Mouse (Mus musculus) T-cell, adult 2 months (primary cell): ENCODE results near the gene Farsa.
A peak's percentile ranks its signal among the peaks of the same experiment; 100 is the strongest.
"Not testable (repeated sequence)": the region's sequence is repeated elsewhere in the genome, so short reads cannot be mapped to it uniquely, and the experiment has no call there.

Experiments
- DNase-seq: peaks from one replicate; pipeline ENCODE4 v3.0.0; 2022; ENCODE audit warnings: low spot score

The Farsa gene

GRCm38 (mm10) chr8:84874339-84874738 is 17.6 kb downstream of the Farsa start:
- no peak for DNase-seq

- DNase-seq: no peak
Observed at GRCm38 (mm10) chr8:84877297-84878035, 20.7 kb downstream of the Farsa start.

DNA sequence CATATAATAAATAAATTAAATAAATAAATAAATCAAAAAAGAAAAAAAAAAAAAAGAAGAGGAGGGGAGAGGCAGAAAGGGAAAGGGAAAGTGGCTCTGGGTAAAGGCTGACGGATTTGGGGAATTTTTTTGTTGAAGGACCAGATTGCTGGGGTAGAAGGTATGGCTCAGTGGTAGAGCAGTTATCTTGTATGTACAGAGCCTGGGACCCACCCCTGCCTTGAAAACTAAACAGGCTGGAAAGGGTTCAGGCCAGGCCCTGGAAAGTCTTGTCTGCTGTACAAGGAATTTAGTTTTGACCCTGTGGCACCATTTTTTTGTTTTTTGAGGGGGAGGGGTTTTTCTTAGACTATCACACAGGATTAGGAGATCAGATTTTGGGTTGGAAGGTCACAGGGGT is 22.1 kb downstream of the Farsa start:
- DNase-seq: no peak

- DNase-seq: no peak
Observed at GRCm38 (mm10) chr8:84884728-84885127, 27.9 kb downstream of the Farsa start.

GRCm38 (mm10) chr8:84888280-84888679 is 31.5 kb downstream of the Farsa start:
- DNase-seq: no peak

DNA sequence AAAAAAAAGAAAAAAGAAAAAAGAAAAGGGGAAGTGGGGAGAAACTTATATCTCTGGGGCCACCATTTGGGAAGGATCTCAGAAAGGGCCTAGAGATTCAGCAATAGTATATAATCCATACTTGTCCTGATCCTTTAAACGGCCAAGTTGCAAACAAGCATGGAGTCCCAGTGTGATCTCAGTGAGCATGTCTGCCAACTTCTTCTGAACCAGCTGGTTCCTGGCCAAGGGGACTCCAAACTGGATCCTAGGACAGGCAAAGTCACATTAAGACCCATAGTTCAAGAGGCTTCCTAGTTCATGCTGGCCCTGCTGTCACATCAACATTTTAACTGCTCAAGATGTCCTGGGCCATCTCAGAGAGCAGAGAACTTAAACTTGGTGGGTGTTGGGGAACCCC is 32.4 kb downstream of the Farsa start:
- DNase-seq: no peak

DNA sequence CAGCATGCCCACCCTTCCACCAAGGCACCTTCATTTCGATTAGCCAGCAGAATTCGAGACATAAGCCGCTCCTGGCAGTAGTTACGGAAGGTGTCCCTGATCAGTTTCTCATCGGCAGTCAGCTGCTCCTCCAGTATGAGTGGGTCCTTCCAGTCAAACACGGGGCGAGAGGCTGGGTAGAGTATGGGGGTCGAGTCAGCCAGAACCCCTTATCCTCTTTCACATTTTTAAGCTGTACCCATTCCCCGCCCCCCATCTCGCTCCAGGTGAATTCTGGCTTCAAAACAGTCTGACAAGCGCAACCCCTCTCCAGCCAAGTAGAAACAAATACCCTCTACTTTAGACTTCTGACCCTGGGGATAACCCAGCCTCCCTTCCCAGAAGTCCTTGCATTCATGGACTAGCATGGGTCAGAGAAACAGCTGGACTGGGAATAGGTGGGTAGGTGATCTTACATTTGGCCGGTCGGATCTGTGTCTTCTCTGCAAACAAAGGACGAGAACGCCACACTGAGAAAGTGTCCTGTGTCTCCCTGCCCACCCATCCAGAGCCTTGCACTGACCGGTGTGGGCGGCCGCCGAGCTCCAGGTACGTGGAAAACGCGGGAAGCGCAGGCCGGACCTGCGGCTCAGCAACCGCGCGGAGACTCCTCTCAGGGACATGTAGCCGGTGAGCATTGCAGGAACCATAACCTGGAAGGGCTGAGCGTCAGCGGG is 36.4 kb downstream of the Farsa start:
- DNase-seq: no peak

- peak; percentile 86 for DNase-seq
Observed at GRCm38 (mm10) chr8:84893709-84894134, 36.9 kb downstream of the Farsa start, which contains the start of gene Gcdh. TSS of gene Gcdh (minus strand) at chr8:84893921.

GRCm38 (mm10) chr8:84895963-84896362 is 39.2 kb downstream of the Farsa start:
- DNase-seq: no peak

- no peak for DNase-seq
Observed at GRCm38 (mm10) chr8:84901071-84901470, 44.3 kb downstream of the Farsa start.

GRCm38 (mm10) chr8:84901752-84902151 is 45.0 kb downstream of the Farsa start, which contains the start of gene Klf1:
TSS of gene Klf1 (plus strand) at chr8:84901928.
- no peak for DNase-seq

- DNase-seq: no peak
Observed at GRCm38 (mm10) chr8:84902367-84902919, 45.7 kb downstream of the Farsa start.

DNA sequence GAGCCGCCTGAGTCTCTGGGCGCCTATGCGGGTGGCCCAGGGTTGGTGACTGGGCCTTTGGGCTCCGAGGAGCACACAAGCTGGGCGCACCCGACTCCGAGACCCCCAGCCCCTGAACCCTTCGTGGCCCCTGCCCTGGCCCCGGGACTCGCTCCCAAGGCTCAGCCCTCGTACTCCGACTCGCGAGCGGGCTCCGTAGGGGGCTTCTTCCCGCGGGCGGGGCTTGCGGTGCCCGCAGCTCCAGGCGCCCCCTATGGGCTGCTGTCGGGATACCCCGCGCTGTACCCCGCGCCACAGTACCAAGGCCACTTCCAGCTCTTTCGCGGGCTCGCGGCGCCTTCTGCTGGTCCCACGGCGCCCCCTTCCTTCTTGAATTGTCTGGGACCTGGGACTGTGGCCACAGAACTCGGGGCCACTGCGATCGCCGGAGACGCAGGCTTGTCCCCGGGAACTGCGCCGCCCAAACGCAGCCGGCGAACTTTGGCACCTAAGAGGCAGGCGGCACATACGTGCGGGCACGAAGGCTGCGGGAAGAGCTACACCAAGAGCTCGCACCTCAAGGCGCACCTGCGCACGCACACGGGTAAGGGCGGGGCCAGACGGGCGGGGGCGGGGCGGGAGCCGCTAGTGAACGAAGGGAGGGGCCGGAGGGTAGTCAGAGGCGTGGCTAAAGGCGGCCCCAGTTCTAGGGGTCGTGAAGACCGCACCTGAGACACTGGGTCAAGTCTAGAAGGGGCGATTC is 46.3 kb downstream of the Farsa start:
- peak; percentile 88 for DNase-seq

GRCm38 (mm10) chr8:84904351-84904750 is 47.6 kb downstream of the Farsa start:
- DNase-seq: no peak

DNA sequence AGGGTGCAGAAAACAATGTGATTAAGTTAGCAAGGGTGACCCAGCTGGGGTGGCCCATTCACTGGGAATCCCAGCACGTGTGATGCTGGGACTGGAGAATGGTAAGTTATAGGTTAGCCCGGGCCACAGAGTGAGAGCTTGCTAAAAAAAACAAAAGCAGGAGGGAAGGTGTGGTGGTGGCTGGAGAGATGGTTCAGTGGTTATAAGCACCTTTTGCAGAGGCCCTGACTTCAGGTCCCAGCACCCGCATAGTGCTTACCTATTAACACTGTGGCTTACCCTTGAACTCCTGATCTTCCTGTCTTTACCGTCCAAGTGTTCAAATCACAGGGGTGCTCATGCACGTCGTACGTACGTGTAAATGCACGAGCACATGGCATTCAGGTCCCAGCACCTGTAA is 50.2 kb downstream of the Farsa start:
- no peak for DNase-seq

- DNase-seq: no peak
Observed at GRCm38 (mm10) chr8:84907493-84907892, 50.7 kb downstream of the Farsa start.

DNA sequence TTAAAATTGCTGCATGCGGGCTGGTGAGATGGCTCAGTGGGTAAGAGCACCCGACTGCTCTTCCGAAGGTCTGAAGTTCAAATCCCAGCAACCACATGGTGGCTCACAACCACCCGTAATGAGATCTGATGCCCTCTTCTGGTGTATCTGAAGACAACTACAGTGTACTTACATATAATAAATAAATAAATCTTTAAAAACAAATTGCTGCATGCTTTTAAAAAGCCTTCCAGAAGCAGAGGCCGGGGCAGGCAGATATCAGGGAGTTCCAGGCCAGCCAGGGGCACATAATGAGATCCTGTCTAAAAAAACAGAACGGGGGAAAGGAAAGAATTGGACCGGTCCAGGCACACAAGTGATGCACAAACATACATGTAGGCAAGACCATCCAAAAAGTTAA is 51.2 kb downstream of the Farsa start:
- not testable (repeated sequence) for DNase-seq

- peak; percentile 93 for DNase-seq
Observed at GRCm38 (mm10) chr8:84908421-84909161, 51.8 kb downstream of the Farsa start, which contains the start of gene Dnase2a. TSS of gene Dnase2a (plus strand) at chr8:84908560.

- DNase-seq: no peak
Observed at GRCm38 (mm10) chr8:84909162-84909767, 52.5 kb downstream of the Farsa start.

DNA sequence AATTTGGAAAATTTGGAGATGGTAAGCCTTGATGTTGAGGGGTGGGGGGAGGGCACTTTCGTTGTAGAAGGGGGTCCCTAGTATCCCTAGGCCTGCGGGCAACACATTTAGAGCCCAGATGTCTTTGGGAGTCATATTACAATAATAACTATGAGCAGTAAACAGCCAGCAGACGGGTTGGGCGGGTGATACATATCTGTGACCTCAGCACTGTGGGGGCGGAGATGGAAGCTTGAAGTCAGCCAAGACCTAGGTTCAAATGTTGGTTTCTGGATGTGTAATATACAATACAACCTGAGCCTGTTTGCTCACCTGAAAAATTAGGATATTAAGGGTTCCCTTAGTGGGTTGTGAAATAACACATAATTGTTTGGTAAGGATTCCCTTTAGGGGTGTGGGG is 53.2 kb downstream of the Farsa start:
- DNase-seq: no peak

DNA sequence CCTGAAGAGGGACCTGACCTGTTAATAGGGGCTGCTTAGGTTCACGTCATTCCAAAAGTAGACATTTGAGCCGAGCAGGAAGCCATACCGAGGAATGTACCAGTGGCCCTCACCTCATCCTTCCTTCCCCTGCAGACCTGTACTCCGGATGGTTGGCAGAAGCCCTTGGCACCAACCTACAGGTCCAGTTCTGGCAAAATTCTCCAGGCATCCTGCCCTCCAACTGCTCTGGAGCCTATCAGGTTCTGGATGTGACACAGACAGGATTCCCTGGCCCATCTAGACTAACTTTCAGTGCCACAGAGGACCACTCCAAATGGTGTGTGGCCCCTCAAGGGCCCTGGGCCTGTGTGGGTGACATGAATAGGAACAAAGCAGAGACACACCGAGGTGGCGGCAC is 53.8 kb downstream of the Farsa start:
- DNase-seq: no peak
